Mouse (Mus musculus) G1E-ER4 (cell line): ENCODE results near the gene Derl2. TPM values are rescaled to one million over a fixed set of nuclear protein-coding genes. Genes with fewer than 3 reads are reported as not detected.

Experiments used
- GATA1 ChIP-seq: IDR thresholded peaks from one replicate; pipeline ENCODE4 v1.8.0; 2012; ENCODE audit warnings: low read length, inconsistent platforms
- polyA plus RNA-seq: library from polyadenylated mRNA; stranded (reverse); fragments of >175 nt; gene quantifications from 2 replicates; pipeline ENCODE4 v1.2.3, GENCODE M21; 2012

The Derl2 gene
- polyA plus RNA-seq, 1 experiment: 36.0 TPM

DNA sequence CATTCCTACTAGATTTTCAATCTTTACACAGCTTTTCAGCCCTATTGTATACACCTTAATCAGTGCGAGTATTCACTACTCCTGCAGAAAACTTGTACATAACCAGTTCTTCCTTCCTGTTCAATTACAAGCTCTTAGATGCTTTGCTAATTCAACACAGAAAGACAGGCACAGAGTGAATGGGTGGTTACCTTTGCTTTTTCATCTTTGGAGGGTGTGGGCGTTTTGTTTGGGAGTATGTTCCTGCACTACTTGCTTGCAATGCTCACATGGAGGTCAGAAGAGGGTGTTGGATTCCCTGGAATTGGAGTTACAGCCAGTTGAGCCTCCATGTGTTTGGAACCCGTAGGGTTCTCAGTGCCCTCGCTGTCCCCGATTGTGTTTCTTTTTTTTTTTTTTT is 14.6 kb downstream of the Derl2 start:
- no peak for TF ChIP-seq GATA1

DNA sequence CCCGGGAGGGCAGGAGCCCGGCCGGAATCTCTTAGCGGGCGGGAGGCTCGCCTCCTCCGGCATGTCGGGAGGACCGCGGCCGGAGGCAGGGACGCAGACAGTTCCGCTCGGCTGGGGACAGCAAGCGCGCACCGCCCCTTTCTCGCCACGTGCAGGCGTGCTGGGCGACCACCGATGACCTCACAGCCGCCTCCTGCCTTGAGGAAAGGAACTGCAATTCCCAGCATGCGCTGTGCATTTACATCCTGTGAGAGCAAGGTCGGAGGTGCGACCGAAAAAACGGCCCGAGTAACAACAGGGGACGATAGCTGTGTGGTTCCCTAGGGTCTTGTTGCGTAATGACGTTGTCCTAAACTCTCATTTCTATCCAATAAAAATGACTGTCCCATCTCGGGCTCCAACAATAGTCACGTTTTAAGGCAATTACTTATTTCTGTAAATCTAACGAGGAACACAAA is 15.3 kb downstream of the Derl2 start, which contains the start of gene Dhx33:
Gene Dhx33, minus strand, starts transcription at position 122 of the 458 bp plus-strand sequence.
- no peak for TF ChIP-seq GATA1

DNA sequence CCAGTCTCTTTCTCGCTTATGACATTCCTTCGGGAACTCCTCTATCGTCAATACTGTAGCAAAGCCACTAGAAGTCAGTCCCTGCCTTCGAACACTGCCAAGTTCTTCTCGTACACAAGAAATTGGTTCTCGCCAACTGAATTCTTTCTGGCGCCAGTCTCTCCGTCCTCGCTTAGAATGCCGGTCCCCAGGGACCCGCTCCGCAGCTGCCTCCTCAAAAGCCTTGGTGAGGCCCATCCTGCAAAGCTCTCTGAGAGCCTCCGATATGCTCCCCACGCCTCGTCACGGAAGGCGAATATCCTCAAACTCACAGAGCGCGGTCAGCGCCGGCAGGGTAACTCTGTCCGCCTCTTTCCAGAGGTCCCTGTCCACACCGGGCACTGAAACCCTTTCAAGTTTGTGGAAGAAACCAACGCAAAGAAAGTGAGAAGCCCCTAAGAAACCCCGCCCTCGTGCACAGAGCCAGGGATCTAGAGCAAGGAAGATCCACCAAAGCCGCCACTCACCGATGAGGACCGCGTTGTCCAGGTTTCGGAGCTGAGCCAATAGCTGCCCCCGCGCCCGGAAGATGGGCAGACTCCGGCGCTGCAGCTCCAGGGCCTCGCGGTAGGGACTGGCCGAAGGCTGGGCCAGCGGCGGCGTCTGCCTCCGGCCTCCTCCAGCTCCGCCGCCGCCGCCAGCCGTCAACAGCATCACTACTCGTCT is 15.9 kb downstream of the Derl2 start:
- no peak for TF ChIP-seq GATA1

DNA sequence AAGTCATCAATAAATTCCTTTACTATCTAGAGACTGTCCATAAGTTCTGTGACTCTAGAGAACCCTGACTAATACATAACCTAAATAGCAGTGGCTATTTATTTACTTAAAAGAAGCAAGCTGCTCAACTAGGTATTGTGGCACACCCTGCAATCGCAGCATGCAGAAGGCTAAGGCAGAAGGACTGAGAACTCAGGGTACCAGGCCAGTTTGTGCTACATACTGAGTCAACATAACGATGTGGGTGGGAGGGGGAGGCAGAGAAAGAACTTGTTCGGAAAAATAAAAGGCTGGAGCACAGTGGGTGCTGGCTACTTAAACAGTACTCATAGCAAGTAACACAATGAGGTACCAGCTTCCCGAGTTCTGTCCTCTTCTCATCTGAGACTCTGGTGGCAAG is 18.5 kb downstream of the Derl2 start:
- no peak for TF ChIP-seq GATA1

DNA sequence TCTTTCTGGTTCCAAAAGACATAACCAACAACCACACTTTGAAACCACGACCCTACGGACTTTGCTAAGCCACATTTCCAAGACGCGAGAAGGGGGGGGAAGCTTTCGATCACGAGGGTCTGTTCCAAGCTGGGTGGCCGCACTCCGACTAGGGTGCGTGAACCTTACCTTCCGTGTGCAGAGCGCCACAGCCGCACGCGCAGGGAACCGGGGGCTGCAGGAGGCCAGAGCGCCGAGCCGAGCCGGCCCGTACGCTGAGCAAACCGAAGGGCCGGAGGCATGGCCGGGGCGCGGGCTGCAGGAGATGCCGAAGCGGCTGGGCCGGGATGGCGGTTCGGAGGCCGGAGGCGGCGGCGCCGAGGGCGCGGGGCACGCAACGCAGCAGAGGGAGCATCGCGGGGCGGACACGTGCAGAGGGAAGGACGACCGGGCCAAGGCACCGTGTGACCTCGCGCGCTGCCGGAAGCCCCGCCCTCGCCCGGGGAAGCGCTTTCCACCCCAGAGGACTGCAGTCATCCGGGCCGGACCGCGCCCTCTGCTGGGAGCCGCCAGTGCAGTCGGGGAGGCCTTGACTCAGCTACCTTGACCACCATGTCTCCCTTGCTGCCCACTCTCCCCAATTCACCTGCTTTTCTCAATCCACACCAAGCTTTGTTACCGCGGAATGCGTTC is 36.9 kb downstream of the Derl2 start, which contains the start of gene C1qbp:
Gene C1qbp, minus strand, starts transcription at position 470 of the 672 bp plus-strand sequence.
- no peak for TF ChIP-seq GATA1

DNA sequence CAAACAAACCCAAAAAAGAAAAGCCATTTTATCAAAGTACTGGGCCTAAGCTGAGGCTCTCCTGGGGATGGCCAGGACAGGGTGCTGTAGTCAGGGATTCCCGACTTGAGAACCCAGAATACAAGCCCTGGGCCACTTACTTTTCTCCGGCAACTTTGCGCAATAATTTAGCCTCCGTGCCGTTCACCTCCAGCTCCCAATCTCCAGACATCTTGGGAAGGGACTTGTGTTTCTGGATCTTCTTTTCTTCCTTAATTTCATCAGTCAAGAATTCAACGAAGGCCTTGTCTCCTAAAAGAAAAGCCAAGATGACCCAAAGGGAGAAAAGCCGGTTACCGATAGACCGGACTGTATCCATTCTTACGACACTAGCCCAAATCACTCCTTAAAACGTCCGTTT is 37.6 kb downstream of the Derl2 start:
- TF ChIP-seq GATA1: no peak

DNA sequence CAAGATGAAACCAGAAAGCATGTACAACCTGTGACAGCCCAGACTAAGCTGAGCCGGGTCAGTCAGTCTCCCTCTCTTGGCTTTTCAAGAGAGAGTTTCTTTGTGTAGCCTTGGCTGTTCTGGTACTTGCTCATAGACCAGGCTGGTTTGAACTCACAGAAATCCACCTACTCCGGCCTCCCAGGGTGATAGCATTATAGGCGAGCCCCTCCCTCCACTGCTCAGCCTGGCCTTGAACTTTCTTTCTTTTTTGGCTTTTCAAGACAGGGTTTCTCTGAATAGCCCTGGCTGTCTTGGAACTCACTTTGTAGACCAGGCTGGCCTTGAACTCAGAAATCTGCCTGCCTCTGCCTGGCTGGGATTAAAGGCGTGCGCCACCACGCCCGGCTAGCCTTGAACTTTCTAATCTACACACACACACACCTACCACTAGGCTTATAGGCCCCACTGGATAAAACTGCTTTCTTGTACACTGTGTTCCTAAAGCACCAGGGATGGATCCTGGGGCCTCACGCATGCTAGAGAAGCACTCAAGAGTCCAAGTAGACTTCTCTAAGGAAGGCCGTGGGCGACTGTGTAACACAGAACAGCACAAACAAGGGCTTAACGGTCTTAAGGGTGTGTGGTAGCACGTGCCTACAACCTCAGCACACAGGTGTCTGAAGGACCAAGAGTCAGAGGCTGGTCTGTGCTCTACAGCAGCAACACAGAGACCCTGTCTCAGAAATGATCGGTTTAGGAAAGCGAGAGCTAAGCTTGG is 38.7 kb downstream of the Derl2 start:
- no peak for TF ChIP-seq GATA1

DNA sequence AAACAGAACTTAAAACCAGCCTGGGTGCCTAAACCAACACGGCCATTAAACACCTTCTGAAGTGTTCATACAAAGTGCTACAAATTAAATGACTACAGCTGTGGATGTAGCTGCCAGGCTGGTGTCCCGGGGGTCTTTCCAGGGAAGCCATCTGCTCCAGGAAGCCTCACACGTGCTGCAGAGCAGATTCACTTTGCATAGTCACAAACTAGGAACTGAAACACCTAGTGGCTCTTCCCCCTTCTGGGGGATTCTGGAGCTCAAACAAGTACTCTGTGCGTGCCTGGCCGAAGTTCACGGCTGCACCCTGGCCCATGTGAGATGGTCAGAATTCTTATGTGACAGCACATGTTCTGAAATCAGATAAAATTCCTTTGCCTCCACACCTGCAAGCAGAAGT is 39.4 kb downstream of the Derl2 start:
- TF ChIP-seq GATA1: no peak

DNA sequence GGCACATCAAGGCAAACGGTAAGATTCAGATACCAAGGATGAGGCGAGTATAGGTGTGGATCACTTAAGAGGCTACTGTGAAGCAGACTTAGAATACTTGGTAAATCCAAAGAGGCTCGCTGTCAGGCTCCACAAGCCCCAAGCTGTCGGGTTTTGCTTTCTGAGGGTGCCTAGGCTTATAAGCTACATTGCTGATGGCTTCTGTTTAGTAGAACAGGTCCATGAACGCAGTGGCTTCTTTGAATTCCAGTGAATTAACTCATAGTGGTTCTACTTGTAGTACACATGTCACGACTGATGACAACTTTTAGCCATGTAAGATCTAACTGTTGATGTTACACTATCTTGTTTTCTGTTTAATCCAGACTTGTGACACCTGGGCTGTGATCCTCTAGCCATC is 42.3 kb downstream of the Derl2 start:
- no peak for TF ChIP-seq GATA1

DNA sequence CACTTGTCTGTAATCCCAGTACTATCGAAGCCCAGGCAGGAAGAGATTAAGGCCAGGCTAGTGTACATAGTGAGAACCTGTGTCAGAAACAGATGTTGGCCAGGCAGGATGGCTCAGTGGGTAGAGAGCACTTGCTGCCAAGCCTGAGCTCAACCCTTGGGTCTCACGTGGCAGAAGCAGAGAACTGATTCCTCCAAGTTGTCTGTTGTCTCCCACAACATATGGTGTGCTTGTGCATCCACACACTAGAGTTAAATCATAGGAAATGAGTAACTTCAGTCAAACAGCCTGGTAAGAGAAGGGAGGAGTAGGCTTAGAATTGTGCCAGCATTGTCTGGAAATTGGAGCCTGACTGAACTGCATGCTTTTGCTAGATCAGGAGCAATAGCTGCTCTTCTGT is 44.4 kb downstream of the Derl2 start:
- no peak for TF ChIP-seq GATA1

DNA sequence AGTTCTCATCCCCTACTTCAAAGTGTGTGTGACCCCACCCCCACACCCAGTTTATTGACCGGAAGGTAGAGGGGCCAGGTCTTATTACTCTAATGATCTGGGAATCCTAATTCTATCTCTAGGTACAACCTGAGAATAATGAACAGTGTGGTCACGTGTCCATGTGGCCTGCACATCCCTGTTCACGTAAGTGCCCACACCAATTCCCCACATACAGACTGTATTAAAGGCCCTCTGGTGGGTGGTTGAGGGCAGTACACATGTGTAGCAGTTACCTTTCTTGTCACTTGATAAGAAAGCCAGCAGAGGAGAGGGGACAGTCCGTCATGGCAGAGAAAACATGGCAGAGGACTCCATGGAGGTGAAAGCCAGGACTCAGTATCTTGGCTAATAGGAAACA is 45.7 kb downstream of the Derl2 start:
- no peak for TF ChIP-seq GATA1

DNA sequence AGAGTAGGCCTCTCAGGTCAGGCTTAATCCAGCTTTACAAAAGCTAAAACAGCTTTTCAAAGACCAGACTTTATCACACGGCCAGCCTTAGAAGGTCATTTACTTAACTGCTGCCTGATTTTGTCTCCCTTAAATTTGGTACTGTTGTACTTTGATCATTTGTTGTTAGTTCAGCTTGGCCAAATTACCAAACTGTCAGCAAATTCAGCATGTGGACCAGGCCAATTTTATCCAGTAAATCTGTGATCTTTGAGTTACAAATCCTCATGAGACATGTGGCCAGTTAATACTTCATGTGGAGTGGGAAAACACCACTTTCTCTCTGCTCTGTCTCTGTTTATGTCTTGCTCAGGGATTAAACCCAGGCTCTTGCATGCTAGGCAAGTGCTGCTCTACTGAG is 47.1 kb downstream of the Derl2 start:
- TF ChIP-seq GATA1: no peak

DNA sequence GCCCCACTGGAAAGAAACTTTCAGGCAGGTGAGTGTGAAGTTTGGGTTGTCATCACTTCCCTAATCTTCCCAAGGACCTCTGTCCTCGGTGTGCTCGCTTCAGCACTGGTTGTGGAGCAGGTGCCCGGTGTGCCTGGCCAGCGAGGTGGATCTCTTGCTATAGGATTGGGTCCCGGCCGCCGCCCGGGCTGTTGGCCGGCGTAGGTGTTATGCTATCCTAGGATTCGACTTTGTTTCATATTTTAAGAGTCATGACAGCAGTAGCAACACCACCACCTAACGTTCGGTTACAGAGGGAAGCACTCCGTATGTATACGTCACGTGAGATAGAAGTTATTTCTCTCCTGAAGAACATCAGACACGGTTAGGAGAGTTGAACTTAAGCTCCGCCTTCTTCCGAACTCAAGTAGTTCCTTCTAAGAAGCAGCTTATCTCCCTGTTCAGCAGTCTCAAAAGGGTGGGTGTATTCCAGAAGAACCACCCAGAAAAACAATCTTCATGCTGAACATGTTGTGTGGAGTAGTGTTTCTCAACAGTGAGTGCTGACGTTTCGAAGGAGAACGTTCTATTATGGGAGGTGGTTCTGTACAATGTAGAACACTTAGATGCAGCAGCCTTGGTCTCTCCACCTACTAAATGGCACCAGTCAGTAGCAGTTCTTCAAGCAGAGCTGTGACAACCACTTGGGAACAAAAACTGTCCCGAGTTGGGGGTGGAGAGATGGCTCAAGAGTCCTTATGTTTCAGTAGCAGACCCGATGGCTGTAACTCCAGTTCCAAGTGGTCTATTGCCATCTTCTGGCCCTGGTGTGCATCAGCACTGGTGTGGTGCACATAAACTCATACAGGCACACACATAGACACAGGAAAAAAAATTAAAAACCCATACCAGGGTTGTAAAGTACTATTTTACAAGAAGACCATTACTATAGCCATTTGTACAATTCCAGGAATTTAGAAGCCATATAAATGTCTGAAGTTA is 48.8 kb downstream of the Derl2 start:
- TF ChIP-seq GATA1: no peak

DNA sequence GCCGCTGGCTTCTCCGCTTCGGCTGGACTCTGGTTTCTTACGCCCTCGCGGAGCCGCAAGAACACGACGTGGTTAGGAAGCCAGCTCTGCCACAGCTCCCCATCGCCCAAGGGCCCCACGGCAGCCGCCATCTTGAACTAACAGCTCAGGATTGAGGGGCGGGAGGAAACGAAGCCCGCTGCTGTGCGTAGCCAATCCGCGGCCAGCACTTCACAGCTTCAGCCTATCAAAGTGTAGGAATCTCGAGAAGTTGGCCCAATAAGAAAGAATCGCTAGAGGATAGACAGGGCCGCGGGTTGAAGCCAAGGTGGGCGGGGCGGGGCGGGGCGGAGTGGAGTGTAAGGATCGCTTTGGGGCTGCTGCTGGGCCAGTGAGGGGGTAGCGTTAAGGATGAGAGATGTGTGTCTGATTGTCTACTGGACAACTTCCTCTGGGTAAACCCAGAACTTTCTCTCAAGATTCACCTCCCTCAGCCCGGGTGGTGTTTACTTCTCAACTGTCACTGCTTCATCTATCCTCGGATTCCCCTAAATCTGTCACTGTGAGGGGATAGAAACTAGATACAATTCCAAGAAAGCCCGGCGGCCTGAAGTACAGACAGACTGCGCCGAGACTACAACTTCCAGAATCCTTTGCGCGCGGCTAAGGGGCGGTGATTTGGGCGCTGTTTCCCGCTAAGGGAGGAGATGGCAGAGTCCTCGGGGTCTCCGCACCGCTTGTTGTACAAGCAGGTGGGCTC is 49.7 kb downstream of the Derl2 start, which contains the start of the genes Nup88 and Rpain:
Gene Nup88, minus strand, starts transcription at position 153 of the 739 bp plus-strand sequence.
Gene Rpain, plus strand, starts transcription at position 393 of the 739 bp plus-strand sequence.
- TF ChIP-seq GATA1: no peak
